Mouse (Mus musculus) hindbrain, embryonic 10.5 days (tissue): ENCODE data around the gene Gm5737. TPM values are rescaled to one million over a fixed set of nuclear protein-coding genes. Genes with fewer than 3 reads are reported as not detected.

Experiments used
- DNase-seq: peaks from one replicate; pipeline ENCODE4 v3.0.0-alpha.2; 2017; ENCODE audit warnings: low spot score
- H3K27ac ChIP-seq: fragments of 300-500 bp; sonication (generic); 2 replicates; pipeline ENCODE4 v1.5.1; 2016; ENCODE audit warnings: mild to moderate bottlenecking, moderate library complexity
- H3K27me3 ChIP-seq: fragments of 300-500 bp; sonication (generic); 2 replicates; pipeline ENCODE4 v1.6.1; 2016; ENCODE audit warnings: mild to moderate bottlenecking; ENCODE audit not compliant: poor library complexity, insufficient read depth, severe bottlenecking
- H3K36me3 ChIP-seq: fragments of 300-500 bp; sonication (generic); 2 replicates; pipeline ENCODE4 v1.6.1; 2016; ENCODE audit warnings: mild to moderate bottlenecking, moderate library complexity
- H3K4me1 ChIP-seq: fragments of 300-500 bp; sonication (generic); replicated peaks from 2 replicates; pipeline ENCODE4 v1.6.1; 2016; ENCODE audit warnings: mild to moderate bottlenecking
- H3K4me3 ChIP-seq: fragments of 300-500 bp; sonication (generic); 2 replicates; pipeline ENCODE4 v1.5.1; 2016; ENCODE audit warnings: mild to moderate bottlenecking, moderate library complexity
- H3K9me3 ChIP-seq: fragments of 300-500 bp; sonication (generic); 2 replicates; pipeline ENCODE4 v1.6.1; 2016; ENCODE audit warnings: mild to moderate bottlenecking, moderate library complexity
- WGBS: fragments of 180-500 bp; shearing (Covaris S2); methylation state at CpG from one replicate; pipeline ENCODE4 v1.1.7; 2016; 5-methylcytosine and 5-hydroxymethylcytosine counted together
- polyA plus RNA-seq: library from polyadenylated mRNA; unstranded; fragments of >200 nt; fragmentation: Nextera tagmentation; extraction: Ambion mirVana; gene quantifications from 2 replicates; pipeline ENCODE4 v1.2.1, GENCODE M21; 2016

Gene Gm5737
- polyA plus RNA-seq, 1 experiment from 2014 or later = not detected

- 87% methylated on average over 3 of the region's 3 CpGs for WGBS
- H3K9me3 ChIP-seq = no peaks in the 10 kb centered on the region
- DNase-seq = no peak
Observed at GRCm38 (mm10) chr7:120848831-120849512, 36.8 kb downstream of the Gm5737 start.

DNA sequence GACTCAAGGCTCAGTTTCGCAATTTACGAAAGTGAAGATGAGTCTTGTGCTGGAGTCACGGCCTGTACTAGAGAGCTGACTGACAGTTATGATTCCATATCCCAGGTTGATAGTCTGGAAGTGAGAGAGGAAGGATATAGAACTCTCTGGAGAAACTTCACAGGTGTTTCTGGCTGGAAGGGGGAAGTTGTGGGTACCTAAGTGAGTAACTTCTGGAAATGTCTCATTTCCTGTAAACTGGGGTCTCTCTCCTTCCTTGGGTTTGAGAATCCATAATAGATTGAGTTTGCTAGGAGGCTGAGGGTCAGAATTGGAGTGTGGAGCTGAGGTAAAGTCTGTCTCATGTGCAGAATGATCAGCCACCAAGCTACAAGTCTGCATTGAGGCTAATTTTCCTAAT is 38.0 kb downstream of the Gm5737 start:
- 96% methylated on average over 3 of the region's 3 CpGs for WGBS
- H3K4me3 ChIP-seq = no peak overlapping the region
- H3K4me1 ChIP-seq = peaks cover 6% of the 10 kb centered on the region
- H3K9me3 ChIP-seq = no peaks in the 10 kb centered on the region
- no peak for DNase-seq
- H3K36me3 ChIP-seq = peaks cover 9% of the 10 kb centered on the region; the same call in 1 of the 2 replicates
- H3K27ac ChIP-seq = no peak overlapping the region
- peaks cover 15% of the 10 kb centered on the region for H3K27me3 ChIP-seq

More at GRCm38 (mm10) chr7:120848831-120849512, 36.8 kb downstream of the Gm5737 start:
- Histone ChIP-seq H3K4me1 (peaks cover 18% of the 10 kb centered on the region), H3K36me3 (peaks cover 9% of the 10 kb centered on the region; the same call in 1 of the 2 replicates), H3K27ac (no peak overlapping the region), H3K4me3 (no peak overlapping the region), H3K27me3 (peaks cover 25% of the 10 kb centered on the region)

DNA sequence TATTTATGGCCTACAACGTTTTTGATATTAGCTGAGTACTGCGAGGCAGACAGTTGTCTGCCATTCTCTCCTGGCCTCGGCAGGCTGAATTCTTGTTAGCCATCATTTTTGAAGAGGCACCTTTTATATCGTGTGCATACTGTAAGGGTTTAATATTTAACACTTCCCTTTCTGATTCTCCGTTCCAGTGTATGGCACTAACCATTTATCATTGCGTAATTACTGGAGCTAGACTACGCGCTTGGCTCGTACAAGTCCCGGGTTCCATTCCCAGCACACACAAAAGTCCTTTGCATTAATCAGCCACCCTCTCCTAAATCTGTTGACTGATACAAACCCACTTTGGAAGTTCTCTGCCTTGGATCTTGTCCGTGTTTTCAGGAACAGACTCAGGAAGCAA is 47.7 kb downstream of the Gm5737 start:
- no peak overlapping the region for H3K4me3 ChIP-seq
- H3K27ac ChIP-seq = no peak overlapping the region
- DNase-seq = no peak
- peaks cover 20% of the 10 kb centered on the region for H3K36me3 ChIP-seq
- H3K27me3 ChIP-seq = no peaks in the 10 kb centered on the region
- 93% methylated on average over 11 of the region's 11 CpGs for WGBS
- peaks cover 43% of the 10 kb centered on the region for H3K4me1 ChIP-seq
- H3K9me3 ChIP-seq = no peaks in the 10 kb centered on the region

DNA sequence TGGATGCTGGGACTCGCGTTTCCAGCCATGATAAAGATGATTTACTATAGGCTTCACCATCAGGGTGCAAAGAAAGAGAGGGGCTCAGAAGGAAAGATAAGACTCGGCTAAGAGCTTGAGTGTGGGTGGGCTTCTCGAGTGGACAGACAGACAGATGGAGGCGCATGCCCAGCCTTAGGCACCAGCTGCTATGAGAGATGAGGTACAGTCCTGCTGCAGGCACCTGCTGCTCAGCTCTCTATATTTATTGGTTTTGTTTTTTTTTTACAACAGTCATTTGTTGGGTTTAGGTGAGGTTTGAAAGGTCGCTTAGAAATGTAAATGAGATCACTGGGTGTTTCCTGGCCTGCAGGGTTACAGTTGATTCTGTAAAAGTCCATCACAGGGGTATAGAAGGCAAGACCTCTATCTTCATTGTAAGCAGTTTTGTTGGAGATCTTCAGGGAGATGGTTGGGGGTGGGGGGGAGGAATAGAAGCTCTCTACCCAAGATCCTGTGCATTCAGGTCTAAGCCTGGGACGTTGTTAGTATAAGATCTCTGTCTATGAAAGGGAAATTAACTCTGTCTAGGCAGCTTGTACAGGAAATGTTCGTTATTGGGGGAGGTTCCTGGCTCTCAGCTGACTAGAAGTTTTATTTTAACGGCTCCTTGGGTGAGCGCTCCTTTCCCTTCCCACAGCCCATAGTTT is 48.8 kb downstream of the Gm5737 start:
- DNase-seq = no peak
- 59% methylated on average over 10 of the region's 10 CpGs for WGBS
- H3K27ac ChIP-seq = no peak overlapping the region
- no peaks in the 10 kb centered on the region for H3K9me3 ChIP-seq
- H3K36me3 ChIP-seq = peaks cover 20% of the 10 kb centered on the region
- no peaks in the 10 kb centered on the region for H3K27me3 ChIP-seq
- H3K4me3 ChIP-seq = no peak overlapping the region
- peaks cover 54% of the 10 kb centered on the region for H3K4me1 ChIP-seq

GRCm38 (mm10) chr7:120861488-120862047 is 49.4 kb downstream of the Gm5737 start:
- no peaks in the 10 kb centered on the region for H3K9me3 ChIP-seq
- no peak for DNase-seq
- no peaks in the 10 kb centered on the region for H3K27me3 ChIP-seq
- no peak overlapping the region for H3K4me3 ChIP-seq
- 28% methylated on average over 2 of the region's 2 CpGs for WGBS
- peak overlapping the region; percentile 66 for H3K27ac ChIP-seq
- H3K4me1 ChIP-seq = peaks cover 60% of the 10 kb centered on the region
- H3K36me3 ChIP-seq = peaks cover 20% of the 10 kb centered on the region

- H3K27ac ChIP-seq = peak overlapping the region; percentile 66
- peak; percentile 50 for DNase-seq
- no peaks in the 10 kb centered on the region for H3K9me3 ChIP-seq
- H3K36me3 ChIP-seq = peaks cover 20% of the 10 kb centered on the region
- H3K4me1 ChIP-seq = peaks cover 66% of the 10 kb centered on the region
- 4% methylated on average over 3 of the region's 3 CpGs for WGBS
- no peak overlapping the region for H3K4me3 ChIP-seq
- H3K27me3 ChIP-seq = no peaks in the 10 kb centered on the region
Observed at GRCm38 (mm10) chr7:120862196-120862595, 50.0 kb downstream of the Gm5737 start.

DNA sequence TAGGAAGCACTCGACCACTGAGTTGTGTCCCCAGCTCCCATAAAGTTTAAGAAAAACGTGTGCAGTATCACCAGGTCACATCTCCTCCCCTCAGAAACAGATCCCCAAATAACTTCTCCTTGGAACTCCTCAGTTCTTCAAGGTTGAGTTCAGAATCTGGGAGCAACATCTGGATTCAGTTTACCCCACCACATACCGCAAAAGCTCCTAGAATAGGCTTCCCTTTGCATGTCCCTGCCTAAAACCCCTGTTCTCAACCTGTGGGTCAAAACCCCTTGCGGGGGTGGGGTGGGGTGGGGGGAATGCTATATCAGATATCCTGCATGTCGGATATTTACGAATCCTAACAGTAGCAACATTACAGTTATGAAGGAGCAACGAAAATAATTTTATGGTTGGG is 50.5 kb downstream of the Gm5737 start:
- H3K27ac ChIP-seq = peak overlapping the region; percentile 66
- DNase-seq = peak; percentile 50
- peaks cover 71% of the 10 kb centered on the region for H3K4me1 ChIP-seq
- no peaks in the 10 kb centered on the region for H3K27me3 ChIP-seq
- no peak overlapping the region for H3K4me3 ChIP-seq
- 43% methylated on average over 7 of the region's 7 CpGs for WGBS
- H3K9me3 ChIP-seq = no peaks in the 10 kb centered on the region
- peaks cover 20% of the 10 kb centered on the region for H3K36me3 ChIP-seq

DNA sequence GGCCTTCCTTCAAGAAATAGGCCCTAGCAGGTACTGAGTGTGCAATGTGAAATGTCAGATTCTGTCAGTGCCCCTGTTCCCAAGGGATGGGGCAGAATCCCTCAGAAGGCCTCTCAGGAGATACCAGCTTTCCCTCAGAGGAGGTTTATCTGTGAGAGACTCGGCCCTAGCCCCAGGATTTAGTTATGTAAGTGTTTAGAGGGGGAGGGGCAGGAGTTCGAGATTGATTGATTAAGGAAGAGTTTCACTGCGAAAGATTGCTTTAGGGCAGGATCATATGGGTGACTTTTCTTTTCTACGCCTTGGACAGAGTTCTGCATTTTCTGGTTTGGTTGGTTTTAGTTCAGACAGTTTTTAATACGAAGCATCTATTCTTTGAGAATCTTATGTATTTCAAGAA is 51.3 kb downstream of the Gm5737 start:
- no peak overlapping the region for H3K4me3 ChIP-seq

GRCm38 (mm10) chr7:120865100-120865499 is 52.9 kb downstream of the Gm5737 start:
- peak; percentile 73 for DNase-seq
- 19% methylated on average over 7 of the region's 7 CpGs for WGBS
- H3K27me3 ChIP-seq = no peaks in the 10 kb centered on the region
- H3K27ac ChIP-seq = peak overlapping the region; percentile 84
- peaks cover 75% of the 10 kb centered on the region for H3K4me1 ChIP-seq
- H3K36me3 ChIP-seq = peaks cover 3% of the 10 kb centered on the region; the same call in 1 of the 2 replicates
- H3K4me3 ChIP-seq = 0 out of 2 replicates have a peak overlapping the region, but pooled peaks have one; percentile 4
- H3K9me3 ChIP-seq = no peaks in the 10 kb centered on the region

More for the DNA sequence above, 51.3 kb downstream of the Gm5737 start:
- 43% methylated on average over 5 of the region's 5 CpGs for WGBS
- DNase-seq = peak; percentile 12
- H3K9me3 ChIP-seq = no peaks in the 10 kb centered on the region
- H3K4me1 ChIP-seq = peaks cover 73% of the 10 kb centered on the region
- peaks cover 16% of the 10 kb centered on the region for H3K36me3 ChIP-seq
- no peaks in the 10 kb centered on the region for H3K27me3 ChIP-seq
- no peak overlapping the region for H3K27ac ChIP-seq

DNA sequence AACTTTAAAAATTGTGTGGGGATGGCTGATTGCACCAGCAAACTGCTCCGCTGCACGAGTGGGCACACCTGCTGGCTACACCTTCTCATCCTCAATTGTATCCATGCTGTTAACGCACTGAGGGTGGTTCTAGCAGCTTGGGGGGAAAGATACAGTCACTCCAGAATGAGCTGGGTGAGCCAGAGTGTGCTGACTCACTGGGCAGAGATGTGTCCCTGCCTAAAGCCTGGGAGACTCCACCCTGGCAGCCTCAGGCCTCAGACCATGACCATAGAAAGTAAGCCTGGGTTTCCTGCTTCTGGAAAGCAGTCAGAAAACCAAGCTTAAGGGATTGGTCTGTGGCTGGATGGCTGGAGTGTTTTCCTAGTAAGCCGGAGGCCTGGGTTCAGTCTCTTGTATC is 53.7 kb downstream of the Gm5737 start:
- Histone ChIP-seq H3K4me3 (no peak overlapping the region), H3K27ac (peak overlapping the region; percentile 84), H3K4me1 (peaks cover 72% of the 10 kb centered on the region), H3K9me3 (no peaks in the 10 kb centered on the region), H3K27me3 (no peaks in the 10 kb centered on the region), H3K36me3 (no peaks in the 10 kb centered on the region)
- WGBS = 58% methylated on average over 4 of the region's 4 CpGs
- DNase-seq = peak; percentile 11

GRCm38 (mm10) chr7:120866684-120867083 is 54.5 kb downstream of the Gm5737 start:
- H3K27me3 ChIP-seq = no peaks in the 10 kb centered on the region
- peaks cover 64% of the 10 kb centered on the region for H3K4me1 ChIP-seq
- peak overlapping the region; percentile 50; the same call in 1 of the 2 replicates for H3K27ac ChIP-seq
- no peak for DNase-seq
- WGBS = 82% methylated on average over 2 of the region's 2 CpGs
- H3K9me3 ChIP-seq = no peaks in the 10 kb centered on the region
- H3K36me3 ChIP-seq = no peaks in the 10 kb centered on the region
- no peak overlapping the region for H3K4me3 ChIP-seq

GRCm38 (mm10) chr7:120867720-120868119 is 55.6 kb downstream of the Gm5737 start:
- no peak for DNase-seq
- no peaks in the 10 kb centered on the region for H3K9me3 ChIP-seq
- H3K4me3 ChIP-seq = no peak overlapping the region
- peaks cover 54% of the 10 kb centered on the region for H3K4me1 ChIP-seq
- no peaks in the 10 kb centered on the region for H3K36me3 ChIP-seq
- WGBS = 79% methylated on average over 1 of the region's 1 CpGs
- H3K27me3 ChIP-seq = no peaks in the 10 kb centered on the region
- H3K27ac ChIP-seq = no peak overlapping the region

- no peak overlapping the region for H3K27ac ChIP-seq
- no peak overlapping the region for H3K4me3 ChIP-seq
- no peaks in the 10 kb centered on the region for H3K9me3 ChIP-seq
- peaks cover 32% of the 10 kb centered on the region for H3K4me1 ChIP-seq
- H3K27me3 ChIP-seq = no peaks in the 10 kb centered on the region
- no peak for DNase-seq
- H3K36me3 ChIP-seq = no peaks in the 10 kb centered on the region
- 79% methylated on average over 5 of the region's 5 CpGs for WGBS
Observed at GRCm38 (mm10) chr7:120869883-120870282, 57.7 kb downstream of the Gm5737 start.
